Mouse (Mus musculus) small intestine, adult 2 months (tissue): ENCODE measurements around the gene Rpl3l. TPM values are rescaled to one million over a fixed set of nuclear protein-coding genes. Genes with fewer than 3 reads are reported as not detected.

Source experiments
- H3K27ac ChIP-seq: fragments of 200-500 bp; 2 replicates; pipeline ENCODE4 v1.5.1; 2012; ENCODE audit warnings: low read depth, low read length, control low read depth, inconsistent platforms; ENCODE audit not compliant: insufficient read depth
- H3K27me3 ChIP-seq: fragments of 200-500 bp; 2 replicates; pipeline ENCODE4 v1.6.1; 2012; ENCODE audit warnings: mild to moderate bottlenecking, moderate library complexity, low read length, inconsistent platforms; ENCODE audit not compliant: control insufficient read depth, insufficient read depth
- H3K36me3 ChIP-seq: fragments of 200-500 bp; 2 replicates; pipeline ENCODE4 v1.6.1; 2012; ENCODE audit warnings: mild to moderate bottlenecking, low read length, control low read depth, inconsistent platforms; ENCODE audit not compliant: control insufficient read depth, insufficient read depth
- H3K4me1 ChIP-seq: fragments of 200-500 bp; 2 replicates; pipeline ENCODE4 v1.6.1; 2012; ENCODE audit warnings: low read length, inconsistent platforms, mixed read lengths; ENCODE audit not compliant: control insufficient read depth, insufficient read depth, insufficient read length
- H3K4me3 ChIP-seq: fragments of 200-500 bp; 2 replicates; pipeline ENCODE4 v1.5.1; 2012; ENCODE audit warnings: low read depth, mild to moderate bottlenecking, control low read depth, inconsistent platforms, low read length, moderate library complexity
- CTCF ChIP-seq: fragments of 200-500 bp; IDR thresholded peaks from 2 replicates; pipeline ENCODE4 v1.5.1; 2012; ENCODE audit warnings: low read depth, mild to moderate bottlenecking, control low read depth, inconsistent platforms, low read length, moderate library complexity, mixed read lengths; ENCODE audit not compliant: insufficient replicate concordance, insufficient read length; ENCODE audit errors: extremely low read depth
- POLR2A ChIP-seq: fragments of 200-500 bp; IDR thresholded peaks from 2 replicates; pipeline ENCODE4 v1.6.1; 2012; ENCODE audit warnings: low read depth, mild to moderate bottlenecking, control low read depth, inconsistent platforms, low read length, moderate library complexity
- WGBS: fragments of 180-500 bp; shearing (Covaris S2); methylation state at CpG from one replicate; pipeline ENCODE4 v1.1.7; 2018; 5-methylcytosine and 5-hydroxymethylcytosine counted together
- polyA plus RNA-seq: library from polyadenylated mRNA; depleted of rRNA; stranded (reverse); fragments of >200 nt; gene quantifications from 2 replicates; pipeline ENCODE4 v1.2.3, GENCODE M21; 2012

Rpl3l gene
- polyA plus RNA-seq, 1 experiment = 0.11 TPM

- TF ChIP-seq POLR2A (no peak), CTCF (no peak)
- Histone ChIP-seq H3K4me3 (no peak overlapping the region), H3K27ac (no peak overlapping the region), H3K27me3 (no peaks in the 10 kb centered on the region), H3K4me1 (peaks cover 2% of the 10 kb centered on the region), H3K36me3 (peaks cover 15% of the 10 kb centered on the region)
- 17% methylated on average over 13 of the region's 13 CpGs for WGBS
Observed at GRCm38 (mm10) chr17:24722220-24722924, 5.2 kb upstream of the Rpl3l start.

DNA sequence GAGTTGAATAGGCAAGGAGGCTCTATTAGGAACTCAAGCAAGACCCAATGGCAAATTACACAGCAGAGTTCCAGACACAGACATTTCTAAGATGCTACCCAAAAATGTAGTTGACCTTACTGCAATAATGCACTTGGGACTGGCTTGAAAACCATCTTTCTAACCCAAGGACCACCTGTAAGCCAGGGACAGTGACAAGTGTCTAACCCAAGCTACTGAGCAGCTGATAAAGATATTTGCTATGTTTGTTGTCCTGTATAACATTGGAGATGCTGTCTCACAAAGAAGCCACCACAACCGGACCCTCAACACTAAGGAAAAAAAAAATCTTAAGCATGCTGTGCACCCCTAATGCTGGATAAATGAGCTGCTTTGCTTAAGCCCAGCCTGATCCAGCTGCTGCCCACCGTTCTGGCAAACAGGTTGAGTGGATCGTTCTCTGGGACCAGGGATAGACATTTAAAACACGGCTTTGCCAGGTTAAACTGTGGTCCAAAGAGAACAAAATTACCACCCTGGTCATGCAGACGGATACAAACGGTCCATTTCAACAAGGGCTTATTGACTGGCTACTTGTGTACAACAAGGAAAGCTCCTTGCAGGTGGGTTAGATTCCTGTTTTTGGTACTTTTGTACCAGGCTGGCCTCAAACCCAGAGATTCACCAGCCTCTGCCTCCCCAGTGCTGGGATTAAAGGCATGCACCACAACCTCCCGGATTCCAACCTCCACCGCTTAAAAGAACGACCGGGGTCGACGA lies 4.3 kb upstream of the Rpl3l start:
- Histone ChIP-seq H3K4me3 (peak overlapping the region; percentile 78), H3K4me1 (peaks cover 2% of the 10 kb centered on the region), H3K27me3 (no peaks in the 10 kb centered on the region), H3K27ac (peak overlapping the region; percentile 75; the same call in 1 of the 2 replicates), H3K36me3 (peaks cover 15% of the 10 kb centered on the region)
- under 1% methylated on average over 12 of the region's 12 CpGs for WGBS
- TF ChIP-seq CTCF (no peak), POLR2A (no peak)

DNA sequence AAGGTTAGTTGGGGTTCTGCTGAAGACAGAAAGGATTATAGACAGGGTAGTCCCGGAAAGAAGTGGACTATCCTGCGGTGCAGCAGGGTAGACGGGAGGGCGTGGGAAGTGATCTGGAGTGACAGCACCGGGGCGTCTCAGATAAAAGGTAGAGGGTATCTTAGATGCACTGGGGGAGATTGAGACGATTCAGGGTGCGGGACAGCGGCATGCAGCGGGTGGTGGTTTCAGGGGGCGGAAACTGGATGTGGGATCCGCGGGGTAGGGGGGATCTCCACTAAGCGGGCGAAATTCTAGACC lies 3.8 kb upstream of the Rpl3l start:
- peak overlapping the region; percentile 78 for H3K4me3 ChIP-seq
- TF ChIP-seq CTCF (no peak), POLR2A (no peak)
- H3K4me1 ChIP-seq = peaks cover 2% of the 10 kb centered on the region
- 0% methylated on average over 15 of the region's 15 CpGs for WGBS
- no peaks in the 10 kb centered on the region for H3K27me3 ChIP-seq
- peak overlapping the region; percentile 75 for H3K27ac ChIP-seq
- H3K36me3 ChIP-seq = peaks cover 15% of the 10 kb centered on the region

DNA sequence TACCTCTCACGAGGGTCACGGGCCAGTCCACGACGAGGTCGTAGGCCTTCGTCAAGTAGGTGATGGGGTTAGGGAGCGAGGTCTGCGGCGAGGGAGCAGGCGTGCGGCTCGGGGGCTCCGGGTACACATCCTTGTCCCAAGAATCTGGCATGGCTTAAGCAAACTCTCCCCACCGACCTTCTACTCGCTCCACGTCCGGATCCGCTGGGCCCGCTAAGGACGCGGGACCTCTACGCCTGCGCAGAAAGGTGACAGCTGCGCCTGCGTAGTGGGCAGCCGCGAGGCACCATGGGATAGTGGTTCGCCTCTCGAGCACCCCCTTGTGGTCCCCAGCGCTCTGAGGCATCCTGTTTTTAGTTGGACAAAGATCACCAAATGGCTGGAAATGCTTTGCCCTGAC lies 3.4 kb upstream of the Rpl3l start, which contains the start of gene Ndufb10:
TSS of gene Ndufb10 (minus strand) at position 295 of the 400 bp plus-strand sequence.
- Histone ChIP-seq H3K4me3 (peak within 1 kb of the TSS; percentile 78), H3K27ac (peak within 1 kb of the TSS; percentile 75), H3K27me3 (no peaks in the 10 kb centered on the region), H3K36me3 (peaks cover 15% of the 10 kb centered on the region), H3K4me1 (peaks cover 2% of the 10 kb centered on the region)
- peak; percentile 96 for TF ChIP-seq CTCF
- TF ChIP-seq POLR2A = peak; percentile 83
- WGBS = under 1% methylated on average over 30 of the region's 30 CpGs

DNA sequence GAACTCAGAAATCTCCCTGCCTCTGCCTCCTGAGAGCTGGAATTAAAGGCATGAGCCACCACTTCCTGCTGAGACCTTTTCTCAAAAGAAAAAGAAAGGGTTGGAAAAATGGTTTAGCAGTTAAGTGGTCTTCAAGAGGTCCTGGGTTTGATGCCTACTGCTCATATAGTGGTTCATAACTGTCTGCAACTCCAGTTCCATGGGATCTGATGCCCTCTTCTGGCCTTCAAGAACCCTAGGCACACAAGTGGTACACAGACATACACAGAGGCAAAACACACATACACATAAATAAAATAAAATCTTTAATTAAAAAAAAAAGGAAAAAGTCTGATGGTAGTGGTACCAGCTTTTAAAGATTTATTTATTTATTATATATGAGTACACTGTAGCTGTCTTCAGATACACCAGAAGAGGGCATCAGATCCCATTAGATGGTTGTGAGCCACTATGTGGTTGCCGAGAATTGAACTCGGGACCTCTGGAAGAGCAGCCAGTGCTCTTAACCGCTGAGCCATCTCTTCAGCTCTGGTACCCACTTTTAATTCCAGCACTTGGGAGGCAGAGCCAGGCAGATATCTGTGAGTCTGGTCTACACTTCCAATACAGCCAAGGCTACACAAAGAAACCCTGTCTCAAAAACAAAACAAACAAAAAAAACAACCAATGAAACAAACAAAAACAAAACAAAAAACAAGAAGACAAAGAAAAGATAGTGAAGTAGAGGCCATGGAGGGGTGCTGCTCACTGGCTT lies 1.8 kb upstream of the Rpl3l start:
- TF ChIP-seq CTCF (no peak), POLR2A (no peak)
- peaks cover 2% of the 10 kb centered on the region for H3K4me1 ChIP-seq
- 67% methylated on average over 3 of the region's 3 CpGs for WGBS
- no peaks in the 10 kb centered on the region for H3K27me3 ChIP-seq
- no peak overlapping the region for H3K4me3 ChIP-seq
- peaks cover 13% of the 10 kb centered on the region for H3K36me3 ChIP-seq
- no peak overlapping the region for H3K27ac ChIP-seq

DNA sequence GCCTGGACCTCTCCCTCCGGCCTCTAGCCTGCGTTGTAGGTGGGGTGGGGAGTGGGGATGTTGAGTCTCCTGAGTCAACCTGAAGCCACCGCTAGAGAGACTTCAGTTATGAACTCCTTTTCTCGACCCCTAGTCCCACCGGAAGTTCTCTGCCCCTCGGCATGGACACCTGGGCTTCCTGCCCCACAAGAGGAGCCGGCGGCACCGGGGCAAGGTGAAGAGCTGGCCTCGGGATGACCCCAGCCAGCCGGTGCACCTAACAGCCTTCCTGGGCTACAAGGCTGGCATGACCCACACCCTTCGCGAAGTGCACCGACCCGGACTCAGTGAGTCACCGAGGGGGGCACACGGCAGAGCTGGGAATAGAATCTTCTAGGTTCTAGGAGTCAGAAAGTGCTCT lies 564 bp downstream of the Rpl3l start:
- H3K27me3 ChIP-seq = no peaks in the 10 kb centered on the region
- 68% methylated on average over 17 of the region's 17 CpGs for WGBS

More for the DNA sequence above, 564 bp downstream of the Rpl3l start:
- H3K4me1 ChIP-seq = no peaks in the 10 kb centered on the region; the same call in 1 of the 2 replicates
- no peak overlapping the region for H3K27ac ChIP-seq
- TF ChIP-seq POLR2A (no peak), CTCF (no peak)
- H3K4me3 ChIP-seq = no peak overlapping the region
- H3K36me3 ChIP-seq = no peaks in the 10 kb centered on the region
